ENCODE assay signal across 22 mouse cellular contexts in genomic region chr3:71919865-71920264, GRCm38 (mm10).
DNase-seq lines count a peak whose midpoint lies in the region; ATAC-seq and TF ChIP-seq lines count a peak whose summit lies in the region.
"Had no signal": no experiment of that assay in that cellular context is flagged by ENCODE, and none has a peak within 500 bp of the region (broad histone marks: within the 10 kb centered on the region; RNA-seq: fewer than 3 reads in every experiment).

No protein-coding gene starts in this region.

- no peak overlapping the region for H3K4me2 ChIP-seq in forebrain, embryonic 15.5 days (replicated peaks)
- no peak overlapping the region for H3K4me2 ChIP-seq in forebrain, embryonic 12.5 days
- no peak overlapping the region for H3K4me2 ChIP-seq in midbrain, embryonic 11.5 days
- H3K4me2 ChIP-seq in midbrain, embryonic 16.5 days (ENCODE audit: low read length): no peak overlapping the region
- H3K4me2 ChIP-seq: embryonic facial prominence, embryonic 15.5 days; hindbrain, embryonic 15.5 days had no signal

- no peaks in the 10 kb centered on the region for H3K36me3 ChIP-seq in forebrain, embryonic 15.5 days
- no peaks in the 10 kb centered on the region for H3K36me3 ChIP-seq in forebrain, embryonic 12.5 days (replicated peaks)
- H3K36me3 ChIP-seq in midbrain, embryonic 11.5 days (ENCODE audit: control insufficient read depth, insufficient read depth, low read length): no peaks in the 10 kb centered on the region
- H3K36me3 ChIP-seq in midbrain, embryonic 16.5 days (ENCODE audit: control insufficient read depth, insufficient read depth, low read length): no peaks in the 10 kb centered on the region
- H3K36me3 ChIP-seq: embryonic facial prominence, embryonic 15.5 days; heart, embryonic 10.5 days; hindbrain, embryonic 15.5 days had no signal

- DNase-seq in midbrain, embryonic 11.5 days (ENCODE audit: low spot score, missing footprints): peak; percentile 53
- peak; percentile 12 for DNase-seq in brain, adult 2 months (ENCODE audit: low read depth, low spot score)
- DNase-seq in brain, embryonic 14.5 days (ENCODE audit: low read depth): peak; percentile 77
- no peak for DNase-seq in kidney, postnatal 10 days
- DNase-seq in kidney, postnatal 4 days: no peak
- DNase-seq: adrenal gland, adult 8-10 months; adrenal gland, postnatal 36 days; cerebellum, adult 18-20 months; cerebellum, adult 9-11 months; cerebellum, postnatal 36 days; gastrocnemius, postnatal 10 days; heart, adult 18-20 months; heart, postnatal 10 days; heart, postnatal 4 days had no signal

- H3K4me3 ChIP-seq in forebrain, embryonic 15.5 days: no peak overlapping the region
- no peak overlapping the region for H3K4me3 ChIP-seq in forebrain, embryonic 12.5 days (replicated peaks)
- H3K4me3 ChIP-seq in midbrain, embryonic 11.5 days (ENCODE audit: low read depth, low read length): no peak overlapping the region
- no peak overlapping the region for H3K4me3 ChIP-seq in midbrain, embryonic 16.5 days (ENCODE audit: low read depth, low read length)
- H3K4me3 ChIP-seq: embryonic facial prominence, embryonic 15.5 days; heart, embryonic 10.5 days; hindbrain, embryonic 15.5 days had no signal

- peak; percentile 68 for ATAC-seq in forebrain, embryonic 15.5 days (replicated peaks)
- ATAC-seq in forebrain, embryonic 12.5 days (ENCODE audit: low FRiP score): no peak
- no peak for ATAC-seq in midbrain, embryonic 11.5 days (ENCODE audit: low FRiP score)
- no peak for ATAC-seq in midbrain, embryonic 16.5 days
- ATAC-seq: inflammation-experienced regulatory T-cells, adult 6 months; intestine, postnatal 0 days had no signal

- no peak for TF ChIP-seq POLR2A in brain, embryonic 14.5 days (IDR thresholded peaks at IDR 0.05; ENCODE audit: borderline replicate concordance, extremely low read depth, insufficient read depth, insufficient read length, poor library complexity, severe bottlenecking)

- H3K9me3 ChIP-seq in forebrain, embryonic 15.5 days: no peaks in the 10 kb centered on the region
- no peaks in the 10 kb centered on the region for H3K9me3 ChIP-seq in forebrain, embryonic 12.5 days
- H3K9me3 ChIP-seq in midbrain, embryonic 11.5 days (ENCODE audit: control insufficient read depth, low read length): no peaks in the 10 kb centered on the region
- H3K9me3 ChIP-seq in midbrain, embryonic 16.5 days (replicated peaks; ENCODE audit: control insufficient read depth, low read length, poor library complexity, severe bottlenecking): no peaks in the 10 kb centered on the region
- H3K9me3 ChIP-seq: embryonic facial prominence, embryonic 15.5 days; heart, embryonic 10.5 days; hindbrain, embryonic 15.5 days had no signal

- WGBS in forebrain, embryonic 15.5 days: 42% methylated on average over 3 of the region's 3 CpGs
- WGBS in forebrain, embryonic 12.5 days: 67% methylated on average over 3 of the region's 3 CpGs
- WGBS in midbrain, embryonic 11.5 days: 75% methylated on average over 3 of the region's 3 CpGs
- WGBS in midbrain, embryonic 16.5 days: 61% methylated on average over 3 of the region's 3 CpGs

- TF ChIP-seq CTCF in brain, embryonic 14.5 days (IDR thresholded peaks at IDR 0.05; ENCODE audit: borderline replicate concordance, extremely low read depth, insufficient read depth, insufficient read length): no peak

- H3K27me3 ChIP-seq in forebrain, embryonic 15.5 days: no peaks in the 10 kb centered on the region
- no peaks in the 10 kb centered on the region for H3K27me3 ChIP-seq in forebrain, embryonic 12.5 days
- H3K27me3 ChIP-seq in midbrain, embryonic 11.5 days (ENCODE audit: control insufficient read depth, insufficient read depth, low read length): no peaks in the 10 kb centered on the region
- no peaks in the 10 kb centered on the region for H3K27me3 ChIP-seq in midbrain, embryonic 16.5 days (ENCODE audit: control insufficient read depth, insufficient read depth, low read depth, low read length)
- H3K27me3 ChIP-seq: embryonic facial prominence, embryonic 15.5 days; hindbrain, embryonic 15.5 days had no signal

- H3K27ac ChIP-seq in forebrain, embryonic 15.5 days (replicated peaks): no peak overlapping the region
- H3K27ac ChIP-seq in forebrain, embryonic 12.5 days: no peak overlapping the region
- H3K27ac ChIP-seq in midbrain, embryonic 11.5 days (ENCODE audit: low read depth, low read length): no peak overlapping the region
- no peak overlapping the region for H3K27ac ChIP-seq in midbrain, embryonic 16.5 days (ENCODE audit: low read length)
- H3K27ac ChIP-seq: embryonic facial prominence, embryonic 15.5 days; heart, embryonic 10.5 days; hindbrain, embryonic 15.5 days had no signal

- no peak overlapping the region for H3K9ac ChIP-seq in forebrain, embryonic 15.5 days (replicated peaks)
- no peak overlapping the region for H3K9ac ChIP-seq in forebrain, embryonic 12.5 days
- no peak overlapping the region for H3K9ac ChIP-seq in midbrain, embryonic 11.5 days (ENCODE audit: low read length)
- no peak overlapping the region for H3K9ac ChIP-seq in midbrain, embryonic 16.5 days (ENCODE audit: low read depth, low read length)
- H3K9ac ChIP-seq: embryonic facial prominence, embryonic 15.5 days; hindbrain, embryonic 15.5 days had no signal

- H3K4me1 ChIP-seq in forebrain, embryonic 15.5 days: no peaks in the 10 kb centered on the region
- no peaks in the 10 kb centered on the region for H3K4me1 ChIP-seq in forebrain, embryonic 12.5 days
- no peaks in the 10 kb centered on the region for H3K4me1 ChIP-seq in midbrain, embryonic 11.5 days (ENCODE audit: control insufficient read depth, insufficient read depth, low read length)
- no peaks in the 10 kb centered on the region for H3K4me1 ChIP-seq in midbrain, embryonic 16.5 days (ENCODE audit: control insufficient read depth, insufficient read depth, low read length)
- H3K4me1 ChIP-seq: embryonic facial prominence, embryonic 15.5 days; heart, embryonic 10.5 days; hindbrain, embryonic 15.5 days had no signal

Comparison
In these comparisons a context has a peak if more than half of its experiments do, and no peak if none do; other contexts are left out.
1. DNase-seq: peak in midbrain, embryonic 11.5 days (single experiment), brain, adult 2 months (single experiment) and brain, embryonic 14.5 days (single experiment); none in kidney, postnatal 10 days (single experiment) and kidney, postnatal 4 days (0 of 2).